Mouse (Mus musculus): ENCODE data around the gene Luc7l2. TPM values are rescaled to one million over a fixed set of nuclear protein-coding genes. Genes with fewer than 3 reads are reported as not detected.
"Not testable (repeated sequence)": the region's sequence is repeated elsewhere in the genome, so short reads cannot be mapped to it uniquely, and the experiment has no call there.

Luc7l2 gene
- total and polyA plus RNA-seq, 2 experiments from 2014 or later = 26.1 to 97.6 TPM

DNA sequence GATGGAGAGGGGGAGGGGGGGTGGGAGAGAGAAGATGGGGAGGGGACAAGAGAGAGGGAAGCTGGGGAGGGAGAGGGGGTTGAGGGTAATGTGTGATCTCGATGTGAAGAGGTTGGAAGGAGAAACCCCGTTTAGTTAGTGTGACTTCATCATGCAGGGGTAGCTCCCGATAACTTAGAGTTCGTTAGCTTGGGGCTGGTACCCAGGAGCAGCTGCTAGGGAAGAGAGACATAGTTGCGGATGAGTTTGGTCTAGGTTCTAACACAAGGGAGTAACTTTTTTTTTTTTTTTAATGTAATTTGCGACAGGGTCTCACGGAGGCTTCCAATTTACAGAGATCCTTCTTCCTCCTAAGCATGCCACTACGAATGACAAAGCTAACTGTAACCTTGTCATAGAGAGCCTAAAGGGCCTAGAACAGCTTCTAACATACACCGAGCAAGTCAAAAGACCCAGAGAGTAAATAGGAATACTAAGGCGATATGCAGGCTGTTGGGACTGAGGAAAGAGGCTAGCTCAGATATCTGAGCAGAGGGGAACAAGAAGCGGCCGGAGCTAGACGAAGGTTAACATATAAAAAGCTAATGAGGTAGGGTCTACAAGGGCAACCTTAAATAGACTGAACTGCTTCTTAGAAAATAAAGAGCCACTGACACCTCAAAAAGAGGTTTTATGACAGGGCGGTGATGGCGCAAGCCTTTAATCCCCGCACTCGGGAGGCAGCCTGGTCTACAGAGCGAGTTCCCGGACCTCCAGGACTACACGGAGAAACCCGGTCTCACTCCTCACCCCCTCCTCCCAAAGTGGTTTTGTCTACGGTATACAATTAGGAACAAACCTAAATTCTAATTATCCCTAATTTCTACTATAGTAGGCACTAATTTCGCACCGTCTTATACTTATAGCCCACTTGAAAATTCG lies 18.4 kb upstream of the Luc7l2 start:
- Histone ChIP-seq H3K4me1 (ENCODE audit: insufficient read depth) (0 out of 2 replicates have a peak, but pooled peaks cover 4% of the 10 kb centered on the region), H3K9me3 (ENCODE audit: low read length) (no peaks in the 10 kb centered on the region), H3K36me3 (ENCODE audit: insufficient read depth) (no peaks in the 10 kb centered on the region), H3K4me3 (ENCODE audit: low read depth, low read length) (peak overlapping the region; percentile 91), H3K4me2 (ENCODE audit: low read depth) (peak overlapping the region; percentile 58), H3K9ac (peak overlapping the region; percentile 78), H3K27me3 (ENCODE audit: insufficient read depth, low read length) (no peaks in the 10 kb centered on the region), H3K27ac (ENCODE audit: low read depth, low read length) (peak overlapping the region; percentile 98)
- no peak for DNase-seq
- peak; percentile 18 for ATAC-seq
- 4% methylated on average over 25 of the region's 25 CpGs for WGBS
- no peak for TF ChIP-seq CTCF (IDR thresholded peaks at IDR 0.05; ENCODE audit: low read depth)

DNA sequence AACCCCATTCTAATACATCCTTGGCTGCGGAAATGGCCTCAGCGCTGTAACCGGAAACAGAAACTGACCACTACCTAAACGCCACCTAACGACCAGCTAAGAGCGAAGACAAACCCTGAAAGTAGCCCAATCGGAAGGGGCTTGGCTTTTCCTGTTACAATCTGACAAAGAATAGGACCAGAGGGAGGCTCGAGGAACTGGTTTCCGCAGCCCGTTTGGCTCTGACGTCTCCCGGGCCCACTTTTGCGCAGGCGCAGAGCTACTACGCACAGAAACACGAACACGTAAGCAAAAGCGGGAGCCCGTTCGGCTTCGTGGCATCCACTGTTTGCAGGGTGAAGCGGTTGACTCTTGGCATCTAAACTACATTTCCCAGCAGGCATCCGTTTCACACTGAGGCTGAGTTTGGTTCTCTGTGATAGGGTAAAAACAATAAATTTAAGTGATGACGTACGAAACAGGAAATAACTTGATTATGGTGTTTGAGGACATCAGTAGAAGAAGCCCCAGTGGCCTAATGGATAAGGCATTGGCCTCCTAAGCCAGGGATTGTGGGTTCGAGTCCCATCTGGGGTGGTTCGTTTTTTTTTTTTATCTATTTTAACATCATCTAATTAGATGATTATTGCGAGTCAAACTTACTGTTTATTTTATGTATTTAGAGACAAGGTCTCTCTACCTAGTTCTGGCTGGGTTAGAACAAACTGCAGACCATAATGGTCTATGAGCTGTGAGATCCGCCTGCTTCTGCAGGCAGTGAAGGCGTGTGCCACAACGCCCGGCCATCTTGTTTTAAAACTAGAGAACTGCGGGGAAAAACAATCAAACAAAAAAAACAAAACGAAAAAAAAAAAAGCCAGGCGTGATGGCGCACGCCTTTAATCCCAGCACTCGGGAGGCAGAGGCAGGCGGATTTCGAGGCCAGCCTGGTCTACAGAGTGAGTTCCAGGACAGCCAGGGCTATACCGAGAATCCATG lies 17.4 kb upstream of the Luc7l2 start, which contains the start of gene Fmc1:
Gene Fmc1, plus strand, starts transcription at position 75 of the 978 bp plus-strand sequence.
- WGBS = 5% methylated on average over 41 of the region's 41 CpGs
- TF ChIP-seq CTCF (IDR thresholded peaks at IDR 0.05; ENCODE audit: low read depth) = peak; percentile 64
- peak within 1 kb of the TSS; percentile 98 for H3K27ac ChIP-seq (ENCODE audit: low read depth, low read length)

DNA sequence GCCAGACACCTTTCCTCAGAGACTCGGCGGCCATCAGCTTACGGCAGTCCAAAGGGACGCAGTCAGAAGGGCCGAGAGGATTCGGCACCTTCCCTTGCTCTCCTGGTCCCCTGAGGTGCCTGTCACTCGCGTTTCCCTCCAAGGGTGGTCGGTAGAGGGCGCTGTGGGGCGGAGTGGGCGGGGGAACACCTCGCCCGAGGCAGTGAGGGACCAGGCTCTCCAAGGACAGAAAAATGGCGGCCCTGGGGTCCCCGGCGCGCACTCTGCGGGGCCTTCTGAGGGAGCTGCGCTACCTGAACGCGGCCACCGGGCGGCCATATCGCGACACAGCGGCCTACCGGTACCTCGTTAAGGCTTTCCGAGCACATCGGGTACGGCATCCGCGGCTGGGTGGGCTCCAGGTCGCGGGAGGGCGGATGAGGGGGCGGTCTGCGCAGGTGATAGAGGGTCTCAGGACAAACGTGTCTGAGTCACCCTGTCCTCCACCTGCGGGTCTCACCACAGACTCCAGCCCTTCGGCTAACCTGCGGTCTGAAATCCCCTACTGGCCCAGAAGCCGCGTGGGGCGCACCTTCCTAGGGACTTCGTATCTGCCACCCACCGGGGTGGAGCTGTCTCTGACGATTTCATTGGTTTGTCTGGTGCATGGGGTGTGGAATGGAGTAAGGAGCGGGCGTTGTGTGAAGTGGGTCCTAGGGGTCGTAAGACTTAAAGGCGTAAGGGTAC lies 16.3 kb upstream of the Luc7l2 start:
- WGBS = under 1% methylated on average over 53 of the region's 53 CpGs
- H3K9me3 ChIP-seq (ENCODE audit: low read length) = no peaks in the 10 kb centered on the region
- DNase-seq (peak; percentile 97), ATAC-seq (peak; percentile 77)
- no peaks in the 10 kb centered on the region for H3K27me3 ChIP-seq (ENCODE audit: insufficient read depth, low read length)
- H3K36me3 ChIP-seq (ENCODE audit: insufficient read depth) = peaks cover 1% of the 10 kb centered on the region
- peak overlapping the region; percentile 46 for H3K4me2 ChIP-seq (ENCODE audit: low read depth)
- TF ChIP-seq CTCF (IDR thresholded peaks at IDR 0.05; ENCODE audit: low read depth) = peak; percentile 98
- peak overlapping the region; percentile 97 for H3K9ac ChIP-seq
- H3K27ac ChIP-seq (ENCODE audit: low read depth, low read length) = peak overlapping the region; percentile 98
- peak overlapping the region; percentile 91 for H3K4me3 ChIP-seq (ENCODE audit: low read depth, low read length)
- H3K4me1 ChIP-seq (ENCODE audit: insufficient read depth) = 0 out of 2 replicates have a peak, but pooled peaks cover 4% of the 10 kb centered on the region

More for the DNA sequence above, 17.4 kb upstream of the Luc7l2 start, which contains the start of gene Fmc1:
- Histone ChIP-seq H3K9me3 (ENCODE audit: low read length) (no peaks in the 10 kb centered on the region), H3K36me3 (ENCODE audit: insufficient read depth) (no peaks in the 10 kb centered on the region), H3K4me1 (ENCODE audit: insufficient read depth) (0 out of 2 replicates have a peak, but pooled peaks cover 4% of the 10 kb centered on the region), H3K4me2 (ENCODE audit: low read depth) (peak within 1 kb of the TSS; percentile 58), H3K27me3 (ENCODE audit: insufficient read depth, low read length) (no peaks in the 10 kb centered on the region), H3K9ac (peak within 1 kb of the TSS; percentile 97), H3K4me3 (ENCODE audit: low read depth, low read length) (peak within 1 kb of the TSS; percentile 91)
- DNase-seq (peak; percentile 100), ATAC-seq (peak; percentile 90)

DNA sequence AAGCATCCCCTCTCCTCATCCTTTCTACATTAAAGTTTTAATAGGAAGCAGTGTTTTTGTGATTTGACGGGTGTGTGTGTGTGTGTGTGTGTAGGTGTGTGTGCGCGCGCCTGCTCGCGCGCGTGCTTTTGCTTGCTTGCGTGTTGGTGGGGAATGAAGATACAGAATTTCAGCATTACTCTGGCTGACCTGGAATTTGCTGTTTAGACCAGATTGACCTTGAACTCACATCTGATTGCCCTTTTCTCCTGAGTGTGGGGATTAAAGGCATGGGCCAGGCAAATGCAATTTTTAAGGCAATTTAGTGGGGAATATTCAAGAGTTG lies 15.8 kb upstream of the Luc7l2 start:
- TF ChIP-seq CTCF (IDR thresholded peaks at IDR 0.05; ENCODE audit: low read depth) = no peak
- peaks cover 6% of the 10 kb centered on the region for H3K36me3 ChIP-seq (ENCODE audit: insufficient read depth)
- peak overlapping the region; percentile 98 for H3K27ac ChIP-seq (ENCODE audit: low read depth, low read length)
- no peaks in the 10 kb centered on the region for H3K9me3 ChIP-seq (ENCODE audit: low read length)
- no peak for ATAC-seq
- WGBS = under 1% methylated on average over 9 of the region's 9 CpGs
- DNase-seq = no peak
- H3K4me2 ChIP-seq (ENCODE audit: low read depth) = peak overlapping the region; percentile 46
- no peaks in the 10 kb centered on the region for H3K27me3 ChIP-seq (ENCODE audit: insufficient read depth, low read length)
- peak overlapping the region; percentile 97 for H3K9ac ChIP-seq
- H3K4me3 ChIP-seq (ENCODE audit: low read depth, low read length) = peak overlapping the region; percentile 91
- H3K4me1 ChIP-seq (ENCODE audit: insufficient read depth) = 0 out of 2 replicates have a peak, but pooled peaks cover 4% of the 10 kb centered on the region

DNA sequence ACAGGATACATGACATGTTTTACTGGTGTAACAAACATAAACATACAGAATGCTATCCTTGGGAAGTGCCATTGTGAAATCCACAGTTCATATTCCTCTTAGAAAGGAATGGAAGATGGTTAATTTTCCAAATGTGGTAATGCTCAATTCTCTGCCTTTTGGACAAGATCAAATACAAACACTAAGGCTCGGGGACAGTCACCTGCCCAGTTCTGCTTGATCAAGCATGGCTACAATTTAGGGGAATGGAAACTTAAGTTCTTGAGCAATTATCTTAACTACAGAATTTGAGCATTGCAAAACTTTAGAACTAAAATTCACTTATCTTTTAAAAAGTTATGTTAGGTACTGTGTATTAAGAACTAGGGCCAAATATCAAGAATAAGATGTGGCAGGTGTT lies 15.3 kb upstream of the Luc7l2 start:
- 95% methylated on average over 1 of the region's 1 CpGs for WGBS
- no peaks in the 10 kb centered on the region for H3K27me3 ChIP-seq (ENCODE audit: insufficient read depth, low read length)
- H3K36me3 ChIP-seq (ENCODE audit: insufficient read depth) = peaks cover 7% of the 10 kb centered on the region
- peak overlapping the region; percentile 98 for H3K27ac ChIP-seq (ENCODE audit: low read depth, low read length)
- ATAC-seq = no peak
- H3K4me3 ChIP-seq (ENCODE audit: low read depth, low read length) = peak overlapping the region; percentile 91
- DNase-seq = no peak
- peak overlapping the region; percentile 46 for H3K4me2 ChIP-seq (ENCODE audit: low read depth)
- no peaks in the 10 kb centered on the region for H3K9me3 ChIP-seq (ENCODE audit: low read length)
- no peak for TF ChIP-seq CTCF (IDR thresholded peaks at IDR 0.05; ENCODE audit: low read depth)
- peak overlapping the region; percentile 97; the same call in 1 of the 2 replicates for H3K9ac ChIP-seq
- 0 out of 2 replicates have a peak, but pooled peaks cover 4% of the 10 kb centered on the region for H3K4me1 ChIP-seq (ENCODE audit: insufficient read depth)

DNA sequence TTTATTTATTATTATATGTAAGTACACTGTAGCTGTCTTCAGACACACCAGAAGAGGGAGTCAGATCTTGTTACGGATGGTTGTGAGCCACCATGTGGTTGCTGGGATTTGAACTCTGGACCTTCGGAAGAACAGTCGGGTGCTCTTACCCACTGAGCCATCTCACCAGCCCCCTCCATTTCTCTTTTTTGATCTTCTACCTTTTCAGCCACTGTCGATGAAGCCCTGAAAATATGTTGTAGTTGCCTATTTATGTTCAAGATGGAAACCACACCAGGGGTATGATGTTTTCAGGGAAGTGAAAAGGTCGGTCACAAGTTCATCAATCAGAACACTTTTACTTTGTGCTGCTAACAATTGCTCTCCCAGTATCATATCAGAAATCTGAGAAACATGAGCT lies 7.0 kb upstream of the Luc7l2 start:
- not testable (repeated sequence) for ATAC-seq; H3K9me3 ChIP-seq (ENCODE audit: low read length); H3K9ac ChIP-seq; H3K4me2 ChIP-seq (ENCODE audit: low read depth); H3K27ac ChIP-seq (ENCODE audit: low read depth, low read length); H3K36me3 ChIP-seq (ENCODE audit: insufficient read depth); H3K4me3 ChIP-seq (ENCODE audit: low read depth, low read length); H3K4me1 ChIP-seq (ENCODE audit: insufficient read depth); H3K27me3 ChIP-seq (ENCODE audit: insufficient read depth, low read length); DNase-seq
- WGBS = 90% methylated on average over 4 of the region's 5 CpGs

DNA sequence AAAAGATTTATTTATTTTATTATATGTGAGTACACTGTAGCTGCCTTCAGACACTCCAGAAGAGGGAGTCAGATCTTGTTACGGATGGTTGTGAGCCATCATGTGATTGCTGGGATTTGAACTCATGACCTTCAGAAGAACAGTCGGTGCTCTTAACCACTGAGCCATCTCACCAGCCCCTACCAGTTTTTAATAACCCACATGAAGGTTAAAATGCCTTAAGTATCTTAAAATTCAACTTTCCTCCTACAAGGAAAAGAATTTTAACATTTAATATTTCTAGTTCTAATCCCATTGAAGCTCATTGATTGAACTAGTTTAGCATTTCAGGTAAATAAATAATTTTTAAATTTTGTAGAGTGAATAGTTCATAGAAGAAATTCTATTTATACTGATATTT lies 4.1 kb upstream of the Luc7l2 start:
- not testable (repeated sequence) for H3K4me2 ChIP-seq (ENCODE audit: low read depth); DNase-seq; H3K27me3 ChIP-seq (ENCODE audit: insufficient read depth, low read length); H3K9ac ChIP-seq; H3K36me3 ChIP-seq (ENCODE audit: insufficient read depth); H3K4me3 ChIP-seq (ENCODE audit: low read depth, low read length); H3K9me3 ChIP-seq (ENCODE audit: low read length); H3K4me1 ChIP-seq (ENCODE audit: insufficient read depth); H3K27ac ChIP-seq (ENCODE audit: low read depth, low read length); ATAC-seq
- 89% methylated on average over 2 of the region's 2 CpGs for WGBS

Measured in forebrain, postnatal 0 days (tissue).